Mouse (Mus musculus): Measurements from ENCODE around the gene Gm19345.

DNA sequence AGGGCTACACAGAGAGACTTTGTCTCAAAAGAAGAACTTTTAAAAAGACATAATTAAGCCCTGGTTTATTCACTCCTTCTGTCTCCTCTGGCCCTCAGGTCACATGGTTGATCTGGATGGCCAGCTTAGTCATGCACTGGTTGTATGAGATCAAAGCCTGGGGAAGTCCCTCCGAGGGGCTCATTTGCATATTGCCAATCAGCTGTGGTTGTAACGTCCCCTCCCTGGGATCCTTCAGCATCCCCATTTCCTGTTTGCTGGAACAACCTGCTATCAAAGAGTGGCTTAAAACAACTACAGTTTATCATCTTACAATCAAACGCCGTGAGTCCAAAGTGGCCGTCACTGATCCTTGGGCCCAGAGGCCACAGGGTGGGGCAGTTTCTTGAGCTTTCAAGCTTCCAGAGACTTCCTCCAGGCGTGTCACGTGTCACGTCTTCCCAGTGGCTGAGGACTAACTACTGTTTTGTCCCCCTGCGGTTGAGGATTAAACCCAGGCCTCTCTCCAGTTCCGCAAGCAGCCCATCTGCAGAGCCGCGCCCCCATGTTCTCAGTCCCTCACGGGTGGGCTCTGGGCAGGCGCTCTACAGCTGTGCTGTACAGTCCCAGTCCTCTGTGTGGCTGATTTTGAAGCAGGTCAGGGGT lies 25.1 kb downstream of the Gm19345 start:
- no peak for TF ChIP-seq POLR2A (IDR thresholded peaks at IDR 0.05; ENCODE audit: low read depth, low read length)
- no peak for TF ChIP-seq CTCF (conservative IDR thresholded peaks at IDR 0.05; ENCODE audit: insufficient read depth, insufficient read length, low read depth, low read length)
